Mouse (Mus musculus): Measurements from ENCODE around the gene Msrb3.

DNA sequence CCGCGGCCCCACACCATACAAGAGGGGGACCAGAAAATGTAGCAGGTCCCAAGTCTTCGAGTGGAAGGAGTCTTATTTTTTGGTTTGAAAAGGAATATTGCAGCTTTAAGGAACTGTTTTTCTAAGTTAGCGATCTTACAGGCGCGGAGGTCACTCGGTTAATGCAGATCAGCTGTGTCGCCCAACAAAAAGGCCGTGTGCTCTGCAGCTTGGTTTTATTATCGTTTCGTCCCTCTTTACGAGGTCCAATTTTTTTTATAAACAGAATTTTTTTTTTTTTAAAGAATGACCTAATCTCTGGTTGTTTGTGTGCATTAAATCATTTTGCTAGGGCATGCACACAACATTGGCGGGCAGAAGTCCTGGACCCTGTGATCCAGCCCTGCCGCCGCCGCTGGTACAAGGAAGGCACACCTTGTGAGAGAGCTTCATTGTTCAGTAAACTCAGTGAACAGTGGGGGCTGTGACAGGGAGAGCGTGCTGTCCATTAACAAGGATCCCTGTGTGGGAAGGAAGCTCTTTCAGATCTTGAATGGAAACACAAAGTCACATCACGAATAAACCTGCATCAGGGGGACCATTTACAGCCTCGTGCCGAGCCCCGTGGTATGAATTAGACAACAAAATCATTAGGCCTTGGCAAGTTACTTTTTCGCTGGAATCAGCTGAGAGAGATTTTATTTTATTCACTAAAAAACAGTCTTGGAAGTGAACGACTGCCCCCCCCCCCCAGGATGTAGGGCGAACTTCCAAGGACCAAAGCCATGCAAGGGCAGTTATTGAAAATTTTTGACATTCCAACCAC lies 48.3 kb downstream of the Msrb3 start:
- no peak for TF ChIP-seq MAFK (IDR thresholded peaks at IDR 0.05; ENCODE audit: borderline replicate concordance, low read depth, low read length)
- no peak for TF ChIP-seq CTCF (IDR thresholded peaks at IDR 0.05 in 2 of 3, conservative IDR thresholded peaks at IDR 0.05 in 1 of 3; ENCODE audit: control insufficient read depth in 1 of 3, insufficient read depth in 1 of 3, low read depth in 2 of 3, low read length in 3 of 3, poor library complexity in 1 of 3, severe bottlenecking in 1 of 3)
- no peak for TF ChIP-seq ZKSCAN1 (IDR thresholded peaks at IDR 0.05; ENCODE audit: low read depth, low read length)
- TF ChIP-seq USF2 (IDR thresholded peaks at IDR 0.05; ENCODE audit: borderline replicate concordance in 1 of 2, insufficient read depth in 1 of 2, low read depth in 1 of 2, low read length in 2 of 2): no peak
- TF ChIP-seq TCF12 (IDR thresholded peaks at IDR 0.05; ENCODE audit: low read depth, low read length): no peak
- no peak for TF ChIP-seq UBTF (IDR thresholded peaks at IDR 0.05; ENCODE audit: borderline replicate concordance, insufficient read depth, low read depth, low read length)
- TF ChIP-seq RCOR1 (IDR thresholded peaks at IDR 0.05; ENCODE audit: low read depth, low read length): no peak
- TF ChIP-seq CHD2 (IDR thresholded peaks at IDR 0.05; ENCODE audit: low read length): no peak
- TF ChIP-seq SIN3A (IDR thresholded peaks at IDR 0.05; ENCODE audit: low read length): no peak
- TF ChIP-seq MAX (IDR thresholded peaks at IDR 0.05; ENCODE audit: low read length): no peak
- TF ChIP-seq GATA1 (IDR thresholded peaks at IDR 0.05; ENCODE audit: low read depth, low read length): no peak
- TF ChIP-seq POLR2AphosphoS5 (IDR thresholded peaks at IDR 0.05; ENCODE audit: borderline replicate concordance, low read depth, low read length): no peak
- no peak for TF ChIP-seq GABPA (IDR thresholded peaks at IDR 0.05; ENCODE audit: low read depth, low read length)

All from MEL (cell line).